Mouse (Mus musculus): ENCODE measurements around the gene 1520401A03Rik.

DNA sequence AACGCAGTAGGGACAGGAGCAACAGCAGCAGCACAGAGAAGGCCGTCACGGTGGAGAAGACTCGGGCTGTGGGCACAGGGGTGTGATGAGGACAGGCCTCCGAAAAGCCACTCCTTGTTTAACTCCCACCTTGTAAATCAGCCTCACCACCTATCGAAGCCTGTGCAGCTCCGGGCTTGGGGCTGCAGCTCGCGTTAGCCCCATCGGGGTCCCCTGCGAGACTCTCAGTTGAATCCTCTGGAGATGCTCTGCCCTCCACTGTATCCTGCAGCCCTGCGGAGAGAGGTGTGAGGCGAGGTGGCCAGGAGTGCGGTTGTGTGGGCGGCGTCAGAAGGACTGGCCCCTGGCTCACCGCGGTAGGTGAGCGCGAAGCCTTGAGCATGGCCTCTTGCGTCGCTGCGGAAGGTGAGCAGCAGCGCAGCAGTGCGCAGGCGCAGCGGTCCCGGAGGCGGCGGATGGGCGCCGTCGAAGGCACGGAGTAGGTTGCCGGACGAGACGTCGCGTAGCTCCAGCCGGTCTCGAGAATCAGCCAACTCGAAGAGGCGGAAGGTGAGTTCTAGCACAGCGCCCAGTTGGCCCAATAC, 19.7 kb upstream of the 1520401A03Rik start:
- no peak for TF ChIP-seq CTCF (conservative IDR thresholded peaks at IDR 0.05 in 1 of 2, IDR thresholded peaks at IDR 0.05 in 1 of 2; ENCODE audit: low read depth in 2 of 2, low read length in 2 of 2)
- TF ChIP-seq E2F4 (IDR thresholded peaks at IDR 0.05; ENCODE audit: insufficient replicate concordance, low read depth, low read length) = no peak
- TF ChIP-seq RCOR1 (conservative IDR thresholded peaks at IDR 0.05; ENCODE audit: low read depth, low read length) = no peak
- TF ChIP-seq TCF12 (IDR thresholded peaks at IDR 0.05; ENCODE audit: low read depth, low read length) = no peak
- no peak for TF ChIP-seq RAD21 (IDR thresholded peaks at IDR 0.05; ENCODE audit: low read depth, low read length)
- no peak for TF ChIP-seq JUND (conservative IDR thresholded peaks at IDR 0.05; ENCODE audit: low read depth, low read length)
- no peak for TF ChIP-seq POLR2A (IDR thresholded peaks at IDR 0.05; ENCODE audit: low read depth, low read length)
- no peak for TF ChIP-seq UBTF (IDR thresholded peaks at IDR 0.05; ENCODE audit: low read depth, low read length)
- TF ChIP-seq USF2 (conservative IDR thresholded peaks at IDR 0.05; ENCODE audit: low read depth, low read length) = no peak
- no peak for TF ChIP-seq NELFE (IDR thresholded peaks at IDR 0.05; ENCODE audit: low read depth, low read length)
- TF ChIP-seq POLR2AphosphoS2 (IDR thresholded peaks at IDR 0.05; ENCODE audit: low read depth, low read length) = no peak
- TF ChIP-seq SMC3 (IDR thresholded peaks at IDR 0.05; ENCODE audit: low read depth, low read length) = no peak
- TF ChIP-seq PAX5 (IDR thresholded peaks at IDR 0.05; ENCODE audit: low read length) = no peak
- no peak for TF ChIP-seq ELF1 (IDR thresholded peaks at IDR 0.05; ENCODE audit: low read depth, low read length)

Measured in CH12.LX (cell line).